Comparison of ENCODE assay signal across 8 mouse cellular contexts in the genomic region with DNA sequence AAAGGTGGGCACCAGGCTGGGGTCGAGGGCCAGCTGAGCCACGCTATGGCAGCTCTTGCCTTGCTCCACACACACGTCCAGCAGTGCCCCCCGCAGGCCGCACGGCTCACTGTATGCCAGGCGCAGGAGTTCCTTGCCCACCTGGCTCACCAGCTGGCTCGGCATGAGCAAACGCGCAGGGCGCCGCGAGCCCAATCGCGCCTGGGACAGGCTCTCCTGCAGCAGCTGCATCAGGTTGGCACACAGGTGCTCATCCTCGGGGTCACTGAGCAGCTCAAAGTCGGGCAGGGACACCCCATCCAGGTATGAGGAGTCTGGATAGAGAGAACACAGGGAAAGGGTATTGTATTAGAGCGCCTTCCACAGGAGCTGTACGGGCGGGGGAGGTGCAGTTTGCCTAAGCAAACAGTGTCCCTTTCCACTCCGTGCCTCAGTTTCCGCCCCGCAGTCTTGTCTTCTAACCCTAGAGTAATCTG. TPM values are rescaled to one million over a fixed set of nuclear protein-coding genes. Genes with fewer than 3 reads are reported as not detected.
A peak's percentile ranks its signal among the peaks of the same experiment; 100 is the strongest.
DNase-seq lines count a peak whose midpoint lies in the region; ATAC-seq and TF ChIP-seq lines count a peak whose summit lies in the region.

No protein-coding gene starts in this region.

- H3K9me3 ChIP-seq in CH12.LX (replicated peaks; ENCODE audit: low read length) = no peaks in the 10 kb centered on the region
- H3K9me3 ChIP-seq in forebrain, embryonic 13.5 days (replicated peaks) = no peaks in the 10 kb centered on the region
- H3K9me3 ChIP-seq in lung, embryonic 14.5 days (ENCODE audit: low read depth, low read length) = no peaks in the 10 kb centered on the region

- peak overlapping the region; percentile 87 for H3K4me2 ChIP-seq in CH12.LX (ENCODE audit: insufficient read depth, low read depth, poor library complexity, severe bottlenecking)
- peak overlapping the region; percentile 78 for H3K4me2 ChIP-seq in forebrain, embryonic 13.5 days
- H3K4me2 ChIP-seq in lung, embryonic 14.5 days = peak overlapping the region; percentile 96

- TF ChIP-seq POLR2A in CH12.LX (IDR thresholded peaks at IDR 0.05; ENCODE audit: low read depth, low read length) = no peak

- peak; percentile 67 for DNase-seq in CH12.LX (ENCODE audit: extremely low read depth)
- peak; percentile 87 for DNase-seq in cerebellum, adult 11 months
- peak; percentile 74 to 82 for DNase-seq in heart, postnatal 14 days
- peak; percentile 76 to 85 for DNase-seq in layer of hippocampus, adult 18-20 months (ENCODE audit: low spot score in 2 of 2)
- peak; percentile 82 for DNase-seq in lung, embryonic 14.5 days
- peak; percentile 86 to 91 for DNase-seq in thymus, adult 18-20 months

- no peaks in the 10 kb centered on the region for H3K27me3 ChIP-seq in CH12.LX (replicated peaks)
- H3K27me3 ChIP-seq in forebrain, embryonic 13.5 days = no peaks in the 10 kb centered on the region
- no peaks in the 10 kb centered on the region for H3K27me3 ChIP-seq in lung, embryonic 14.5 days (ENCODE audit: insufficient read depth, low read length)

- intact Hi-C loops in heart, postnatal 14 days (cut with DNase I) = loop anchor here (1.0 to 5.0 kb wide), 5 partner anchors 19 to 56 kb away; partner anchors contain the start of gene Anapc16

- TF ChIP-seq EP300 in CH12.LX (IDR thresholded peaks at IDR 0.05; ENCODE audit: low read length) = no peak

- in situ Hi-C loops in CH12.LX (cut with MboI; ENCODE audit: low pct_ligation_motif_present, low pct_unique_long_range_greater_than_20kb, low sequenced_read_pairs) = loop anchor here (5.0 kb wide), 1 partner anchor 53 kb away; no protein-coding TSS in a partner anchor

- peaks cover 8 to 21% of the 10 kb centered on the region in 2 experiments for H3K36me3 ChIP-seq in CH12.LX (replicated peaks in 1 of 2; ENCODE audit: control insufficient read depth in 1 of 2, insufficient read depth in 1 of 2, low read length in 1 of 2)
- no peaks in the 10 kb centered on the region for H3K36me3 ChIP-seq in forebrain, embryonic 13.5 days (ENCODE audit: poor library complexity, severe bottlenecking)
- H3K36me3 ChIP-seq in lung, embryonic 14.5 days (ENCODE audit: insufficient read depth) = peaks cover 13% of the 10 kb centered on the region; the same call in 1 of the 2 replicates

- peak; percentile 60 for TF ChIP-seq RAD21 in CH12.LX (IDR thresholded peaks at IDR 0.05; ENCODE audit: low read depth, low read length)

- ATAC-seq in forebrain, embryonic 13.5 days = peak; percentile 39
- peak; percentile 9 for ATAC-seq in lung, embryonic 14.5 days (ENCODE audit: insufficient read depth)
- peak; percentile 48 for ATAC-seq in neutrophil, adult 5-6 weeks (ENCODE audit: extremely low read depth, insufficient number of reproducible peaks, low FRiP score, poor library complexity, severe bottlenecking)

- under 1% methylated on average over 23 of the region's 23 CpGs for WGBS in forebrain, embryonic 13.5 days
- WGBS in lung, embryonic 14.5 days = under 1% methylated on average over 23 of the region's 23 CpGs

- peak overlapping the region; percentile 98 for H3K9ac ChIP-seq in CH12.LX (ENCODE audit: insufficient read depth, low read depth)
- peak overlapping the region; percentile 99 for H3K9ac ChIP-seq in forebrain, embryonic 13.5 days
- H3K9ac ChIP-seq in lung, embryonic 14.5 days = peak overlapping the region; percentile 94

- dilution Hi-C loops in CH12.LX (cut with MboI; ENCODE audit: extremely low pct_ligation_motif_present, extremely low pct_unique_long_range_greater_than_20kb, low sequenced_read_pairs) = no loop called here

- H3K4me1 ChIP-seq in CH12.LX (ENCODE audit: control insufficient read depth in 1 of 2, insufficient read depth in 2 of 2) = peaks cover 8 to 36% of the 10 kb centered on the region in 2 experiments
- H3K4me1 ChIP-seq in forebrain, embryonic 13.5 days = peaks cover 35% of the 10 kb centered on the region
- peaks cover 16% of the 10 kb centered on the region for H3K4me1 ChIP-seq in lung, embryonic 14.5 days (ENCODE audit: insufficient read depth)

- H3K27ac ChIP-seq in CH12.LX (ENCODE audit: insufficient read depth, low read depth) = peak overlapping the region; percentile 74
- H3K27ac ChIP-seq in forebrain, embryonic 13.5 days = peak overlapping the region; percentile 87
- peak overlapping the region; percentile 95 for H3K27ac ChIP-seq in lung, embryonic 14.5 days (ENCODE audit: low read depth)

- TF ChIP-seq CTCF in CH12.LX (conservative IDR thresholded peaks at IDR 0.05 in 1 of 2, IDR thresholded peaks at IDR 0.05 in 1 of 2; ENCODE audit: low read depth in 2 of 2, low read length in 2 of 2) = peak in 1 of 2 experiments; percentile 70; a peak in 2 of 4 replicates
- TF ChIP-seq CTCF in lung, embryonic 14.5 days (IDR thresholded peaks at IDR 0.05; ENCODE audit: low read depth) = peak; percentile 81

- peaks cover 21% of the 10 kb centered on the region for H3K79me2 ChIP-seq in CH12.LX (replicated peaks; ENCODE audit: control insufficient read depth, extremely low read depth, insufficient read depth, poor library complexity, severe bottlenecking)

- H3K4me3 ChIP-seq in CH12.LX (replicated peaks in 1 of 3; ENCODE audit: low read depth in 2 of 3, low read length in 2 of 3, poor library complexity in 1 of 3) = peak overlapping the region; percentile 74 to 97 (median 96)
- peak overlapping the region; percentile 91 for H3K4me3 ChIP-seq in forebrain, embryonic 13.5 days
- H3K4me3 ChIP-seq in lung, embryonic 14.5 days (ENCODE audit: low read depth, low read length) = peak overlapping the region; percentile 85

TF ChIP-seq in CH12.LX, 34 proteins besides CTCF, POLR2A, EP300 and RAD21:
- TF ChIP-seq MXI1 (IDR thresholded peaks at IDR 0.05; ENCODE audit: low read depth, low read length) = peak; percentile 40; the same call in 1 of the 2 replicates
- TF ChIP-seq NRF1 (IDR thresholded peaks at IDR 0.05; ENCODE audit: low read depth, low read length) = peak; percentile 40; the same call in 1 of the 2 replicates
- 0 out of 2 replicates have a peak, but pooled peaks have one; percentile 10 for TF ChIP-seq IRF4 (IDR thresholded peaks at IDR 0.05; ENCODE audit: low read depth, low read length)
- peak; percentile 62 for TF ChIP-seq TCF12 (IDR thresholded peaks at IDR 0.05; ENCODE audit: low read depth, low read length)
- no peak; the same call in 1 of the 2 replicates for TF ChIP-seq UBTF (IDR thresholded peaks at IDR 0.05; ENCODE audit: low read depth, low read length)
- peak; percentile 72 for TF ChIP-seq SMC3 (IDR thresholded peaks at IDR 0.05; ENCODE audit: low read depth, low read length)

RNA-seq across cellular contexts. Expression of gene Ddit4, which starts 0.9 kb away (rescaled TPM):
- 45.7 and 136 TPM in 2 replicates for total RNA-seq in CH12.LX (2012; rRNA removed)
- 37.5 and 50.6 TPM in 2 replicates for total RNA-seq in CH12.LX (2014; rRNA removed)
- polyA plus RNA-seq in CH12.LX (2012; ENCODE audit: insufficient read length, low read depth) = 38.9 and 39.5 TPM in 2 replicates
- 69.3 and 71.3 TPM in 2 replicates for polyA plus RNA-seq in forebrain, embryonic 13.5 days (2015; fragmentation: Nextera tagmentation; extraction: Ambion mirVana)
- 100 to 1,000 TPM; 188 to 191 TPM for total RNA-seq in heart, postnatal 14 days (2021)
- total RNA-seq in layer of hippocampus, adult 18-20 months (2021) = 10 to 100 TPM; 69.7 to 89.5 TPM
- polyA plus RNA-seq in lung, embryonic 14.5 days (2014; fragmentation: Nextera tagmentation; extraction: Ambion mirVana) = 3.0 and 3.5 TPM in 2 replicates
- total RNA-seq in neutrophil, adult 5-6 weeks (2017) = 5.6 and 8.1 TPM in 2 replicates

RNA-seq across cellular contexts. Expression of gene Ascc1, which starts 51.9 kb away (rescaled TPM):
- total RNA-seq in CH12.LX (2012; rRNA removed) (18.1 and 25.4 TPM in 2 replicates), CH12.LX (2014; rRNA removed) (20.1 and 21.0 TPM in 2 replicates)
- 25.5 and 30.7 TPM in 2 replicates for polyA plus RNA-seq in CH12.LX (2012; ENCODE audit: insufficient read length, low read depth)
- 42.1 and 43.1 TPM in 2 replicates for polyA plus RNA-seq in forebrain, embryonic 13.5 days (2015; fragmentation: Nextera tagmentation; extraction: Ambion mirVana)
- total RNA-seq in heart, postnatal 14 days (2021) = 10 to 100 TPM; 19.1 to 21.7 TPM
- total RNA-seq in layer of hippocampus, adult 18-20 months (2021) = 10 to 100 TPM; 15.4 to 17.9 TPM
- 34.7 and 35.3 TPM in 2 replicates for polyA plus RNA-seq in lung, embryonic 14.5 days (2014; fragmentation: Nextera tagmentation; extraction: Ambion mirVana)
- total RNA-seq in neutrophil, adult 5-6 weeks (2017) = 8.7 and 15.3 TPM in 2 replicates

RNA-seq across cellular contexts. Expression of gene Anapc16, which starts 52.2 kb away (rescaled TPM):
- total RNA-seq in CH12.LX (2012; rRNA removed) (66.4 and 67.6 TPM in 2 replicates), CH12.LX (2014; rRNA removed) (64.9 and 65.3 TPM in 2 replicates)
- 43.9 and 50.8 TPM in 2 replicates for polyA plus RNA-seq in CH12.LX (2012; ENCODE audit: insufficient read length, low read depth)
- 122 TPM in 2 replicates for polyA plus RNA-seq in forebrain, embryonic 13.5 days (2015; fragmentation: Nextera tagmentation; extraction: Ambion mirVana)
- 10 to 100 TPM; 64.8 to 70.1 TPM for total RNA-seq in heart, postnatal 14 days (2021)
- 10 to 100 TPM; 66.9 to 73.1 TPM for total RNA-seq in layer of hippocampus, adult 18-20 months (2021)
- polyA plus RNA-seq in lung, embryonic 14.5 days (2014; fragmentation: Nextera tagmentation; extraction: Ambion mirVana) = 108 and 109 TPM in 2 replicates
- 53.2 and 56.3 TPM in 2 replicates for total RNA-seq in neutrophil, adult 5-6 weeks (2017)

Comparison
In these comparisons a context has a peak if more than half of its experiments do, and no peak if none do; other contexts are left out.
1. Peak in every context shown above with its lines: DNase-seq, ATAC-seq, H3K4me3 ChIP-seq and H3K27ac ChIP-seq.